Mouse (Mus musculus): ENCODE results near the gene G6pc3. TPM values are rescaled to one million over a fixed set of nuclear protein-coding genes. Genes with fewer than 3 reads are reported as not detected.

The G6pc3 gene
- total RNA-seq (2014; rRNA removed; ENCODE audit: low replicate concordance) (47.9 and 55.5 TPM in 2 replicates), polyA plus RNA-seq (2015; fragmentation: Nextera tagmentation; extraction: Ambion mirVana) (18.7 and 20.0 TPM in 2 replicates)

DNA sequence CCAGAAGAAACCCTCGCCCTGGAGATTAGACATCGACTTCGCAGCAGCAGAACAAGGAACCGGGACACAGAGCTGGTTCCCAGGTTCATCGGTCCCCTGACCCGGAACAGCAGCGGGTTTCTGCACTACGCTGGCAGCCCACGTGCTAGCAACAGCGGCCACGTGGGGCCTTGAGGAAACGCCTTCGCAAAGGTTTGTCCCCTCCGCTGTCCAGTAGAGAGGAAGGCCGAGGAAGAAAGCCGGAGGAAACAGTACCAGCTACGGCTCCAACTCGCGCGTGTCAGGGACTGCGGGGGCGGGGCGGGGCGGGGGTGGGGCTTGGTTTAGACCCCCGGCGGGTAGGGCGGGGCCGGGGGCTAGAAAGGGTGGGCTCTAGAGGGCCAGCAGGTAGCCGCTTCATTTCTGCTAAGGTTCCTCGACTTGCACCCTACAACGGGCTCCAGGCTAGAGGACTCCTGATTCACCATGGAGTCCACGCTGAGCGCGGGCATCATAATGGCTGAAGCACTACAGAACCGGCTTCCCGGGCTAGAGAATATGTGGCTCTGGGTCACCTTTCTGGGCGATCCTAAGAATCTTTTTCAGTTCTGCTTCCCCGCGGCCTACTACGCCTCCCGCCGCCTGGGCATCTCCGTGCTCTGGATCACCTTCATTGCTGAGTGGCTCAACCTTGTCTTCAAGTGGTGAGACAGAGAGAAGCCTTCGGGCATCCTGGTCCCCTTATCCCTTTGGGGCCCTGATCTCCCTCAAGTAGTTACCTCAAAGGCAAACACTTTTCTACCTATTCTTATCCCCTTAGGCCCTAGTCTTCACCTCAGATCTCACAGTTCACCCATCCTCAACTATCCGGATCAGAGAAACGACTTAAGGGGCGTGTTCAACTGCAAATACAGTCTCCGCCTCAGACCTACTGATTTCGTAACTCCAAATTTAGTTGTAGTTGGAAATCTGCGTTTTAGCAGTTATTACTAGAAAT lies at the start of gene G6pc3:
G6pc3 (plus strand) TSS at position 160 of the 976 bp plus-strand sequence.
- peak; percentile 84 for ATAC-seq (ENCODE audit: insufficient read depth, low read depth)
- H3K4me3 ChIP-seq (ENCODE audit: low read depth, low read length) = peak within 1 kb of the TSS; percentile 75
- H3K4me2 ChIP-seq (ENCODE audit: low read depth, low read length) = peak within 1 kb of the TSS; percentile 95
- TF ChIP-seq CTCF (IDR thresholded peaks at IDR 0.05; ENCODE audit: low read depth) = no peak
- TF ChIP-seq EP300 (IDR thresholded peaks at IDR 0.05; ENCODE audit: low read depth) = peak; percentile 70; the same call in 1 of the 2 replicates
- H3K9me3 ChIP-seq (replicated peaks; ENCODE audit: control insufficient read depth, low read length) = no peaks in the 10 kb centered on the region
- 2% methylated on average over 50 of the region's 50 CpGs for WGBS
- no peaks in the 10 kb centered on the region for H3K27me3 ChIP-seq (ENCODE audit: control insufficient read depth, insufficient read depth, low read length)
- H3K4me1 ChIP-seq (ENCODE audit: control insufficient read depth, insufficient read depth) = peaks cover 20% of the 10 kb centered on the region
- H3K9ac ChIP-seq (replicated peaks; ENCODE audit: low read depth, low read length) = peak within 1 kb of the TSS; percentile 70
- H3K27ac ChIP-seq (ENCODE audit: low read depth) = peak within 1 kb of the TSS; percentile 68
- peak; percentile 91 for DNase-seq (ENCODE audit: low spot score)
- peaks cover 17% of the 10 kb centered on the region for H3K36me3 ChIP-seq (replicated peaks; ENCODE audit: control insufficient read depth, insufficient read depth, low read length)

DNA sequence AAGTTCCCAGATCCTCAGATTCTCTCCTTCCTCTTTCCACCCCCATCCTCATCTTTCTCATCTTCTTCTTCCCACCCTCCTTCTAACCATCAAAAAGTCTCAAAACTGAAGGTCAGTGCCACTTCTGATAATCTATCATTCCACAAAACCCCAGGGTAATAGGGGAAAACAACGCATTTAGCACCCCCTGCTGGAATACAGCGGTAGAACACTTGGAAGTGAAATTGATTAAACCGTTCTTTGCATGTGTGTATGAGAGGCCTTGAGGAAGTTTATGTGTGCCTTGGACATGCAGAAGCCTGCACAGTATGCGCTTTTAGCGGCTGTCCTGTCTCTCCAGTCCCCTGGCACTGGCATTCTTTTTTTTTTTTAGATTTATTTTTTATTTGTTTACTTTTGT lies 48.9 kb upstream of the G6pc3 start:
- no peak for ATAC-seq (ENCODE audit: insufficient read depth, low read depth)
- no peaks in the 10 kb centered on the region for H3K36me3 ChIP-seq (replicated peaks; ENCODE audit: control insufficient read depth, insufficient read depth, low read length)
- 4% methylated on average over 5 of the region's 5 CpGs for WGBS
- no peak overlapping the region for H3K4me3 ChIP-seq (ENCODE audit: low read depth, low read length)
- H3K27ac ChIP-seq (ENCODE audit: low read depth) = no peak overlapping the region
- H3K4me1 ChIP-seq (ENCODE audit: control insufficient read depth, insufficient read depth) = peaks cover 3% of the 10 kb centered on the region
- no peak overlapping the region for H3K4me2 ChIP-seq (ENCODE audit: low read depth, low read length)
- no peaks in the 10 kb centered on the region for H3K9me3 ChIP-seq (replicated peaks; ENCODE audit: control insufficient read depth, low read length)
- DNase-seq (ENCODE audit: low spot score) = peak; percentile 25
- H3K27me3 ChIP-seq (ENCODE audit: control insufficient read depth, insufficient read depth, low read length) = peaks cover 24% of the 10 kb centered on the region
- TF ChIP-seq CTCF (IDR thresholded peaks at IDR 0.05; ENCODE audit: low read depth) (peak; percentile 79), EP300 (IDR thresholded peaks at IDR 0.05; ENCODE audit: low read depth) (no peak)
- H3K9ac ChIP-seq (replicated peaks; ENCODE audit: low read depth, low read length) = no peak overlapping the region

DNA sequence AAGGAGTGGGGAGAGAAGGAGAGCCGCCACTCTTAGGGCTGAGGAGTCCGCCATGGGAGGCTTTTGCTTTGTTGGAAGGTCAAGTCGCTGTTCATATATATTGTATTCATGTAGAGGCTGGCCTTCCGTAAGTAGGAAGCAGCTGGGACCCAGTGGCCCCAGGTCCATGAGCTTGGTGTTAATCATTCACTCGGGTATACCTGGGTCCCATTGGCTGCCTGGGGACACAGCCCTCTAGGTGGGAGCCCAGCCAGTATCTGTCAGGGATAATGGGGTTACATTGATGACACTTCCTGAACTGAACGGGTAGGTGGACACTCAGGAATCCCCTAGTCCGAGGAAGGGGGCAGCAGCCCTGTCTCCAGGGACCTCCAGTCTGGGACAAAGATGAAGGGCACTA lies 47.1 kb upstream of the G6pc3 start:
- Histone ChIP-seq H3K4me1 (ENCODE audit: control insufficient read depth, insufficient read depth) (peaks cover 11% of the 10 kb centered on the region), H3K4me3 (ENCODE audit: low read depth, low read length) (no peak overlapping the region)

GRCm38 (mm10) chr11:102144957-102145470 lies 44.4 kb upstream of the G6pc3 start:
- peak overlapping the region; percentile 38 for H3K4me3 ChIP-seq (ENCODE audit: low read depth, low read length)
- H3K9ac ChIP-seq (replicated peaks; ENCODE audit: low read depth, low read length) = no peak overlapping the region
- peak overlapping the region; percentile 59 for H3K4me2 ChIP-seq (ENCODE audit: low read depth, low read length)
- peaks cover 11% of the 10 kb centered on the region for H3K4me1 ChIP-seq (ENCODE audit: control insufficient read depth, insufficient read depth)
- TF ChIP-seq EP300 (IDR thresholded peaks at IDR 0.05; ENCODE audit: low read depth) = no peak
- TF ChIP-seq CTCF (IDR thresholded peaks at IDR 0.05; ENCODE audit: low read depth) = no peak
- H3K9me3 ChIP-seq (replicated peaks; ENCODE audit: control insufficient read depth, low read length) = no peaks in the 10 kb centered on the region
- H3K27ac ChIP-seq (ENCODE audit: low read depth) = no peak overlapping the region
- no peaks in the 10 kb centered on the region for H3K36me3 ChIP-seq (replicated peaks; ENCODE audit: control insufficient read depth, insufficient read depth, low read length)
- no peak for DNase-seq (ENCODE audit: low spot score)
- WGBS = 32% methylated on average over 13 of the region's 13 CpGs
- ATAC-seq (ENCODE audit: insufficient read depth, low read depth) = no peak
- H3K27me3 ChIP-seq (ENCODE audit: control insufficient read depth, insufficient read depth, low read length) = peaks cover 58% of the 10 kb centered on the region

More for the DNA sequence above, 47.1 kb upstream of the G6pc3 start:
- 68% methylated on average over 7 of the region's 7 CpGs for WGBS
- Histone ChIP-seq H3K9ac (replicated peaks; ENCODE audit: low read depth, low read length) (no peak overlapping the region), H3K36me3 (replicated peaks; ENCODE audit: control insufficient read depth, insufficient read depth, low read length) (no peaks in the 10 kb centered on the region), H3K4me2 (ENCODE audit: low read depth, low read length) (no peak overlapping the region), H3K9me3 (replicated peaks; ENCODE audit: control insufficient read depth, low read length) (no peaks in the 10 kb centered on the region), H3K27ac (ENCODE audit: low read depth) (no peak overlapping the region), H3K27me3 (ENCODE audit: control insufficient read depth, insufficient read depth, low read length) (peaks cover 43% of the 10 kb centered on the region)
- ATAC-seq (ENCODE audit: insufficient read depth, low read depth) (no peak), DNase-seq (ENCODE audit: low spot score) (no peak)
- no peak for TF ChIP-seq EP300 (IDR thresholded peaks at IDR 0.05; ENCODE audit: low read depth)
- no peak for TF ChIP-seq CTCF (IDR thresholded peaks at IDR 0.05; ENCODE audit: low read depth)

DNA sequence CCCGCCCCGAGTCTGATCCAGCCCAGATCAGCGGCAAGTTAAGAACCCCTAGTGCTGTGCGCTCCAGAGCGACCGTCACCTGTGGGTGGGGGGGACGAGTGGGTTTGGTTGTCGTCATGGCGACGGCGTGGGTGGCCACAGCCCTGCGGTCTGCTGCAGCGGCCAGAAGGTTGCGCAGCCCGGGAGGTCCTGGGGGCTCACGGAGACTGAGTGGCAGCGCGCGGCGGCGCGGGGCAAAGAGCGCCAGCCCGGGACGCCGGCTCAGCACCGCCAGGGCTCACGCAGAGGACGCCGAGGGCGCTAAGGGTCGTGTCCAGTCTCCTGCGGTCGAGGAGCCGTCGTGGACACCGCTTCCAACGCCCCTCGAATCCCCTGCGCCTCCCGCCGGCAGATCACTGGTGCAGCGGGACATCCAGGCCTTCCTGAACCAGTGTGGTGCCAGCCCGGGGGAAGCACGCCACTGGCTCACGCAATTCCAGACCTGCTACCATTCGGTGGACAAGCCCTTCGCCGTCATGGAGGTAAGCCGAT lies 43.9 kb upstream of the G6pc3 start, which contains the start of gene Nags:
Nags (plus strand) TSS at position 43 of the 531 bp plus-strand sequence.
- H3K36me3 ChIP-seq (replicated peaks; ENCODE audit: control insufficient read depth, insufficient read depth, low read length) = no peaks in the 10 kb centered on the region
- DNase-seq (ENCODE audit: low spot score) (no peak), ATAC-seq (ENCODE audit: insufficient read depth, low read depth) (no peak; the same call in 1 of the 2 replicates)
- no peak for TF ChIP-seq EP300 (IDR thresholded peaks at IDR 0.05; ENCODE audit: low read depth)
- TF ChIP-seq CTCF (IDR thresholded peaks at IDR 0.05; ENCODE audit: low read depth) = no peak
- H3K27me3 ChIP-seq (ENCODE audit: control insufficient read depth, insufficient read depth, low read length) = peaks cover 58% of the 10 kb centered on the region
- no peak within 1 kb of the TSS for H3K27ac ChIP-seq (ENCODE audit: low read depth)
- H3K9ac ChIP-seq (replicated peaks; ENCODE audit: low read depth, low read length) = no peak within 1 kb of the TSS
- H3K9me3 ChIP-seq (replicated peaks; ENCODE audit: control insufficient read depth, low read length) = no peaks in the 10 kb centered on the region
- H3K4me3 ChIP-seq (ENCODE audit: low read depth, low read length) = peak within 1 kb of the TSS; percentile 38
- 3% methylated on average over 50 of the region's 50 CpGs for WGBS
- peak within 1 kb of the TSS; percentile 59 for H3K4me2 ChIP-seq (ENCODE audit: low read depth, low read length)
- peaks cover 11% of the 10 kb centered on the region for H3K4me1 ChIP-seq (ENCODE audit: control insufficient read depth, insufficient read depth)
